Mouse (Mus musculus) intestine, embryonic 14.5 days (tissue): ENCODE results near the gene Eppin. TPM values are rescaled to one million over a fixed set of nuclear protein-coding genes. Genes with fewer than 3 reads are reported as not detected.

Experiments
- polyA plus RNA-seq: library from polyadenylated mRNA; unstranded; fragments of >200 nt; fragmentation: Nextera tagmentation; extraction: Ambion mirVana; gene quantifications from 2 replicates; pipeline ENCODE4 v1.2.1, GENCODE M21; 2014

Gene Eppin
- polyA plus RNA-seq, 1 experiment from 2014 or later: not detected

Other genes starting within 250 kb of the Eppin start
- gene Slpi, start 204.5 kb downstream of the Eppin start, polyA plus RNA-seq: 0.32 TPM in 1 of 2 replicates, not detected in the other
- 0.07 and 10.4 TPM in 2 replicates for gene Rbpjl, start 190.5 kb downstream of the Eppin start, polyA plus RNA-seq
- 1.7 and 1.9 TPM in 2 replicates for gene Matn4, start 188.4 kb downstream of the Eppin start, polyA plus RNA-seq
- 104 and 110 TPM in 2 replicates for gene Sdc4, start 149.7 kb downstream of the Eppin start, polyA plus RNA-seq
- gene Sys1, start 136.6 kb downstream of the Eppin start, polyA plus RNA-seq: 65.2 and 67.2 TPM in 2 replicates
- 11.6 and 17.4 TPM in 2 replicates for gene Gm20458, start 132.6 kb downstream of the Eppin start, polyA plus RNA-seq
- not detected in 2 replicates for gene Trp53tg5, start 119.9 kb downstream of the Eppin start, polyA plus RNA-seq
- gene Dbndd2, start 107.5 kb downstream of the Eppin start, polyA plus RNA-seq: 9.4 and 12.5 TPM in 2 replicates
- 72.4 and 79.7 TPM in 2 replicates for gene Pigt, start 96.1 kb downstream of the Eppin start, polyA plus RNA-seq
- 79.5 and 85.7 TPM in 2 replicates for gene Wfdc2, start 31.2 kb downstream of the Eppin start, polyA plus RNA-seq
- not detected in 2 replicates for gene Spint3, start 20.1 kb downstream of the Eppin start, polyA plus RNA-seq
- 1.5 and 3.2 TPM in 2 replicates for gene Wfdc6a, start 8.1 kb downstream of the Eppin start, polyA plus RNA-seq
- gene Wfdc6b, start 19.9 kb upstream of the Eppin start, polyA plus RNA-seq: not detected in 2 replicates
- not detected in 2 replicates for gene Wfdc8, start 20.0 kb upstream of the Eppin start, polyA plus RNA-seq
- gene Wfdc16, start 45.2 kb upstream of the Eppin start, polyA plus RNA-seq: not detected in 2 replicates
- 1.2 TPM in 1 of 2 replicates, not detected in the other for gene Wfdc10, start 62.5 kb upstream of the Eppin start, polyA plus RNA-seq
- not detected in 2 replicates for gene Wfdc9, start 63.0 kb upstream of the Eppin start, polyA plus RNA-seq
- gene Wfdc11, start 80.5 kb upstream of the Eppin start, polyA plus RNA-seq: not detected in 2 replicates
- 0.28 TPM in 2 replicates for gene Wfdc13, start 91.5 kb upstream of the Eppin start, polyA plus RNA-seq
- not detected in 2 replicates for gene Spint4, start 104.9 kb upstream of the Eppin start, polyA plus RNA-seq
- not detected in 2 replicates for gene Spint5, start 121.7 kb upstream of the Eppin start, polyA plus RNA-seq
- 2.0 and 2.6 TPM in 2 replicates for gene Wfdc3, start 152.3 kb upstream of the Eppin start, polyA plus RNA-seq
- gene Dnttip1, start 152.4 kb upstream of the Eppin start, polyA plus RNA-seq: 66.4 and 67.0 TPM in 2 replicates
- gene Ube2c, start 176.3 kb upstream of the Eppin start, polyA plus RNA-seq: 462 and 476 TPM in 2 replicates
- 0.69 and 1.3 TPM in 2 replicates for gene Tnnc2, start 186.4 kb upstream of the Eppin start, polyA plus RNA-seq
- gene Snx21, start 192.2 kb upstream of the Eppin start, polyA plus RNA-seq: 20.5 and 21.3 TPM in 2 replicates
- gene Acot8, start 211.3 kb upstream of the Eppin start, polyA plus RNA-seq: 19.2 and 19.6 TPM in 2 replicates
- gene Zswim3, start 211.5 kb upstream of the Eppin start, polyA plus RNA-seq: 8.9 and 11.4 TPM in 2 replicates
- 16.5 and 17.4 TPM in 2 replicates for gene Zswim1, start 229.1 kb upstream of the Eppin start, polyA plus RNA-seq
- not detected in 2 replicates for gene Spata25, start 234.9 kb upstream of the Eppin start, polyA plus RNA-seq
- 155 and 168 TPM in 2 replicates for gene Ctsa, start 239.3 kb upstream of the Eppin start, polyA plus RNA-seq
- gene Neurl2, start 239.9 kb upstream of the Eppin start, polyA plus RNA-seq: 6.7 and 7.7 TPM in 2 replicates